Comparison of ENCODE assay signal across 8 mouse cellular contexts in genomic region chr2:9877966-9878563, GRCm38 (mm10). TPM values are rescaled to one million over a fixed set of nuclear protein-coding genes. Genes with fewer than 3 reads are reported as not detected.
DNase-seq lines count a peak whose midpoint lies in the region; ATAC-seq and TF ChIP-seq lines count a peak whose summit lies in the region.

No protein-coding gene starts in this region.

- TF ChIP-seq CTCF in lung, adult 2 months (IDR thresholded peaks at IDR 0.05; ENCODE audit: insufficient read depth, low read length), result no peak

- H3K4me3 ChIP-seq in lung, adult 2 months (replicated peaks; ENCODE audit: extremely low read depth, low read depth, low read length), result peak overlapping the region; percentile 84
- H3K4me3 ChIP-seq in embryonic facial prominence, embryonic 13.5 days, result peak overlapping the region; percentile 54
- peak overlapping the region; percentile 46 for H3K4me3 ChIP-seq in limb, embryonic 12.5 days (replicated peaks)
- peak overlapping the region; percentile 41 for H3K4me3 ChIP-seq in stomach, embryonic 14.5 days (ENCODE audit: low read depth, low read length)

- TF ChIP-seq POLR2A in lung, adult 2 months (IDR thresholded peaks at IDR 0.05; ENCODE audit: borderline replicate concordance, extremely low read depth, low read depth, low read length), result no peak

- no peak for DNase-seq in lung, adult 2 months
- no peak for DNase-seq in lung, postnatal 36 days
- no peak for DNase-seq in gastrocnemius, postnatal 14 days
- no peak for DNase-seq in gastrocnemius, postnatal 36 days

- peak overlapping the region; percentile 75 for H3K9ac ChIP-seq in embryonic facial prominence, embryonic 13.5 days
- H3K9ac ChIP-seq in limb, embryonic 12.5 days (replicated peaks), result no peak overlapping the region
- no peak overlapping the region; the same call in 1 of the 2 replicates for H3K9ac ChIP-seq in stomach, embryonic 14.5 days (replicated peaks; ENCODE audit: low read depth, low read length)

- no peak for ATAC-seq in embryonic facial prominence, embryonic 13.5 days (ENCODE audit: insufficient number of reproducible peaks, insufficient read depth, low FRiP score, low TSS enrichment, low read depth)
- no peak for ATAC-seq in limb, embryonic 12.5 days (ENCODE audit: insufficient number of reproducible peaks, insufficient read depth, low FRiP score, low TSS enrichment, low read depth)
- ATAC-seq in stomach, embryonic 14.5 days (ENCODE audit: insufficient number of reproducible peaks, insufficient read depth, low FRiP score, low read depth), result no peak
- ATAC-seq in frontal cortex, adult (ENCODE audit: low TSS enrichment), result no peak

- peak overlapping the region; percentile 83 for H3K27ac ChIP-seq in embryonic facial prominence, embryonic 13.5 days
- H3K27ac ChIP-seq in limb, embryonic 12.5 days, result no peak overlapping the region
- no peak overlapping the region for H3K27ac ChIP-seq in stomach, embryonic 14.5 days (ENCODE audit: low read length)

- intact Hi-C loops in gastrocnemius, postnatal 14 days (cut with DNase I; ENCODE audit: low total_unique reads), result no loop called here
- intact Hi-C loops in gastrocnemius, postnatal 36 days (cut with DNase I), result no loop called here

- H3K9me3 ChIP-seq in embryonic facial prominence, embryonic 13.5 days, result no peaks in the 10 kb centered on the region
- no peaks in the 10 kb centered on the region for H3K9me3 ChIP-seq in limb, embryonic 12.5 days
- no peaks in the 10 kb centered on the region for H3K9me3 ChIP-seq in stomach, embryonic 14.5 days (ENCODE audit: control insufficient read depth, low read depth, low read length)

- H3K4me1 ChIP-seq in lung, adult 2 months (ENCODE audit: control insufficient read depth, insufficient read depth, low read length), result no peaks in the 10 kb centered on the region
- peaks cover 59% of the 10 kb centered on the region for H3K4me1 ChIP-seq in embryonic facial prominence, embryonic 13.5 days
- peaks cover 53% of the 10 kb centered on the region for H3K4me1 ChIP-seq in limb, embryonic 12.5 days (replicated peaks)
- peaks cover 11% of the 10 kb centered on the region; the same call in 1 of the 2 replicates for H3K4me1 ChIP-seq in stomach, embryonic 14.5 days (ENCODE audit: control insufficient read depth, insufficient read depth, low read length)

- H3K27me3 ChIP-seq in embryonic facial prominence, embryonic 13.5 days, result peaks cover 95% of the 10 kb centered on the region
- peaks cover 99% of the 10 kb centered on the region for H3K27me3 ChIP-seq in limb, embryonic 12.5 days
- peaks cover 33% of the 10 kb centered on the region for H3K27me3 ChIP-seq in stomach, embryonic 14.5 days (ENCODE audit: control insufficient read depth, insufficient read depth, low read length)

- peak overlapping the region; percentile 90 for H3K4me2 ChIP-seq in embryonic facial prominence, embryonic 13.5 days
- peak overlapping the region; percentile 87 for H3K4me2 ChIP-seq in limb, embryonic 12.5 days
- peak overlapping the region; percentile 97 for H3K4me2 ChIP-seq in stomach, embryonic 14.5 days (replicated peaks; ENCODE audit: low read depth, low read length)

- 2% methylated on average over 19 of the region's 19 CpGs for WGBS in lung, adult 2 months
- 1% methylated on average over 19 of the region's 19 CpGs for WGBS in embryonic facial prominence, embryonic 13.5 days
- under 1% methylated on average over 19 of the region's 19 CpGs for WGBS in limb, embryonic 12.5 days
- WGBS in stomach, embryonic 14.5 days, result under 1% methylated on average over 19 of the region's 19 CpGs

- H3K36me3 ChIP-seq in embryonic facial prominence, embryonic 13.5 days, result peaks cover 4% of the 10 kb centered on the region; the same call in 1 of the 2 replicates
- no peaks in the 10 kb centered on the region for H3K36me3 ChIP-seq in limb, embryonic 12.5 days
- no peaks in the 10 kb centered on the region for H3K36me3 ChIP-seq in stomach, embryonic 14.5 days (ENCODE audit: control insufficient read depth, insufficient read depth, low read length)

RNA-seq across cellular contexts. Expression of gene 4930412O13Rik, which starts 3.0 kb away (rescaled TPM):
- not detected in 2 replicates for polyA plus RNA-seq in lung, adult 2 months (2012; rRNA removed)
- polyA plus RNA-seq in embryonic facial prominence, embryonic 13.5 days (2015; fragmentation: Nextera tagmentation; extraction: Ambion mirVana), result 1.0 TPM in 1 of 2 replicates, not detected in the other
- polyA plus RNA-seq in limb, embryonic 12.5 days (2016; fragmentation: Nextera tagmentation; extraction: Ambion mirVana), result 0.35 TPM in 1 of 2 replicates, not detected in the other
- polyA plus RNA-seq in stomach, embryonic 14.5 days (2014; fragmentation: Nextera tagmentation; extraction: Ambion mirVana), result not detected in 2 replicates
- total RNA-seq in gastrocnemius, postnatal 14 days (2021), result not detected
- total RNA-seq in gastrocnemius, postnatal 36 days (2021), result not detected

RNA-seq across cellular contexts. Expression of gene 9230102O04Rik, which starts 11.3 kb away (rescaled TPM):
- polyA plus RNA-seq in lung, adult 2 months (2012; rRNA removed), result not detected in 2 replicates
- polyA plus RNA-seq in embryonic facial prominence, embryonic 13.5 days (2015; fragmentation: Nextera tagmentation; extraction: Ambion mirVana), result 0.70 and 0.79 TPM in 2 replicates
- polyA plus RNA-seq in limb, embryonic 12.5 days (2016; fragmentation: Nextera tagmentation; extraction: Ambion mirVana), result 0.55 TPM in 1 of 2 replicates, not detected in the other
- not detected in 2 replicates for polyA plus RNA-seq in stomach, embryonic 14.5 days (2014; fragmentation: Nextera tagmentation; extraction: Ambion mirVana)
- not detected for total RNA-seq in gastrocnemius, postnatal 14 days (2021)
- total RNA-seq in gastrocnemius, postnatal 36 days (2021), result not detected

RNA-seq across cellular contexts. Expression of gene Gata3, which starts 11.8 kb away (rescaled TPM):
- 12.3 and 13.9 TPM in 2 replicates for polyA plus RNA-seq in lung, adult 2 months (2012; rRNA removed)
- polyA plus RNA-seq in embryonic facial prominence, embryonic 13.5 days (2015; fragmentation: Nextera tagmentation; extraction: Ambion mirVana), result 21.7 and 29.8 TPM in 2 replicates
- 4.2 and 5.0 TPM in 2 replicates for polyA plus RNA-seq in limb, embryonic 12.5 days (2016; fragmentation: Nextera tagmentation; extraction: Ambion mirVana)
- polyA plus RNA-seq in stomach, embryonic 14.5 days (2014; fragmentation: Nextera tagmentation; extraction: Ambion mirVana), result 4.1 and 4.8 TPM in 2 replicates
- under 1 TPM; 0.31 to 0.55 TPM for total RNA-seq in gastrocnemius, postnatal 14 days (2021)
- total RNA-seq in gastrocnemius, postnatal 36 days (2021), result under 1 TPM; 0.57 to 0.92 TPM
